Mouse (Mus musculus): ENCODE data around the gene Gcn1l1. TPM values are rescaled to one million over a fixed set of nuclear protein-coding genes. Genes with fewer than 3 reads are reported as not detected.
A peak's percentile ranks its signal among the peaks of the same experiment; 100 is the strongest.
"Not testable (repeated sequence)": the region's sequence is repeated elsewhere in the genome, so short reads cannot be mapped to it uniquely, and the experiment has no call there.

Gene Gcn1l1
- polyA plus RNA-seq (2014; fragmentation: Nextera tagmentation; extraction: Ambion mirVana): 52.9 and 58.8 TPM in 2 replicates

- Histone ChIP-seq H3K9ac (peak within 1 kb of the TSS; percentile 92), H3K36me3 (ENCODE audit: insufficient read depth) (peaks cover 47% of the 10 kb centered on the region), H3K27me3 (ENCODE audit: insufficient read depth, low read length) (no peaks in the 10 kb centered on the region), H3K9me3 (ENCODE audit: low read depth, low read length) (no peaks in the 10 kb centered on the region), H3K27ac (ENCODE audit: low read depth) (peak within 1 kb of the TSS; percentile 80), H3K4me3 (ENCODE audit: low read depth, low read length) (peak within 1 kb of the TSS; percentile 99), H3K4me2 (peak within 1 kb of the TSS; percentile 80), H3K4me1 (ENCODE audit: insufficient read depth) (peaks cover 12% of the 10 kb centered on the region; the same call in 1 of the 2 replicates)
- ATAC-seq (ENCODE audit: insufficient read depth): peak; percentile 86
- peak; percentile 85 for DNase-seq
- WGBS: 2% methylated on average over 51 of the region's 55 CpGs
- no peak; the same call in 1 of the 2 replicates for TF ChIP-seq CTCF (IDR thresholded peaks at IDR 0.05; ENCODE audit: low read depth)
Observed at GRCm38 (mm10) chr5:115564737-115565393, at the start of gene Gcn1l1. TSS of gene Gcn1l1 (plus strand) at chr5:115565254.

- H3K9ac ChIP-seq: no peak overlapping the region
- no peak for TF ChIP-seq CTCF (IDR thresholded peaks at IDR 0.05; ENCODE audit: low read depth)
- H3K36me3 ChIP-seq (ENCODE audit: insufficient read depth): 0 out of 2 replicates have a peak, but pooled peaks cover 15% of the 10 kb centered on the region
- ATAC-seq (ENCODE audit: insufficient read depth) (no peak), DNase-seq (peak; percentile 66)
- 0 out of 2 replicates have a peak overlapping the region, but pooled peaks have one; percentile 6 for H3K4me3 ChIP-seq (ENCODE audit: low read depth, low read length)
- peak overlapping the region; percentile 55 for H3K4me2 ChIP-seq
- WGBS: 73% methylated on average over 32 of the region's 32 CpGs
- no peaks in the 10 kb centered on the region for H3K9me3 ChIP-seq (ENCODE audit: low read depth, low read length)
- H3K27ac ChIP-seq (ENCODE audit: low read depth): peak overlapping the region; percentile 96
- no peaks in the 10 kb centered on the region for H3K27me3 ChIP-seq (ENCODE audit: insufficient read depth, low read length)
- H3K4me1 ChIP-seq (ENCODE audit: insufficient read depth): peaks cover 14% of the 10 kb centered on the region
Observed at GRCm38 (mm10) chr5:115516081-115516907, 48.8 kb upstream of the Gcn1l1 start.

GRCm38 (mm10) chr5:115516908-115517307 is 48.1 kb upstream of the Gcn1l1 start:
- Histone ChIP-seq H3K4me2 (0 out of 2 replicates have a peak overlapping the region, but pooled peaks have one; percentile 55), H3K9ac (no peak overlapping the region), H3K27ac (ENCODE audit: low read depth) (peak overlapping the region; percentile 96; the same call in 1 of the 2 replicates), H3K4me3 (ENCODE audit: low read depth, low read length) (no peak overlapping the region), H3K36me3 (ENCODE audit: insufficient read depth) (0 out of 2 replicates have a peak, but pooled peaks cover 15% of the 10 kb centered on the region), H3K4me1 (ENCODE audit: insufficient read depth) (peaks cover 14% of the 10 kb centered on the region), H3K27me3 (ENCODE audit: insufficient read depth, low read length) (no peaks in the 10 kb centered on the region), H3K9me3 (ENCODE audit: low read depth, low read length) (no peaks in the 10 kb centered on the region)
- DNase-seq (no peak), ATAC-seq (ENCODE audit: insufficient read depth) (no peak)
- no peak for TF ChIP-seq CTCF (IDR thresholded peaks at IDR 0.05; ENCODE audit: low read depth)
- 79% methylated on average over 7 of the region's 7 CpGs for WGBS

GRCm38 (mm10) chr5:115517501-115517900 is 47.6 kb upstream of the Gcn1l1 start:
- Histone ChIP-seq H3K27ac (ENCODE audit: low read depth) (no peak overlapping the region), H3K27me3 (ENCODE audit: insufficient read depth, low read length) (no peaks in the 10 kb centered on the region), H3K4me2 (no peak overlapping the region), H3K9me3 (ENCODE audit: low read depth, low read length) (no peaks in the 10 kb centered on the region), H3K36me3 (ENCODE audit: insufficient read depth) (0 out of 2 replicates have a peak, but pooled peaks cover 15% of the 10 kb centered on the region), H3K4me3 (ENCODE audit: low read depth, low read length) (no peak overlapping the region), H3K4me1 (ENCODE audit: insufficient read depth) (peaks cover 14% of the 10 kb centered on the region), H3K9ac (no peak overlapping the region)
- ATAC-seq (ENCODE audit: insufficient read depth) (no peak), DNase-seq (no peak)
- no peak for TF ChIP-seq CTCF (IDR thresholded peaks at IDR 0.05; ENCODE audit: low read depth)
- WGBS: 88% methylated on average over 9 of the region's 9 CpGs

GRCm38 (mm10) chr5:115518214-115518613 is 46.8 kb upstream of the Gcn1l1 start:
- 94% methylated on average over 6 of the region's 8 CpGs for WGBS
- not testable (repeated sequence) for ATAC-seq (ENCODE audit: insufficient read depth); H3K4me3 ChIP-seq (ENCODE audit: low read depth, low read length); DNase-seq; H3K9me3 ChIP-seq (ENCODE audit: low read depth, low read length); H3K27ac ChIP-seq (ENCODE audit: low read depth); H3K27me3 ChIP-seq (ENCODE audit: insufficient read depth, low read length); H3K4me2 ChIP-seq; H3K9ac ChIP-seq
- H3K36me3 ChIP-seq (ENCODE audit: insufficient read depth): 0 out of 2 replicates have a peak, but pooled peaks cover 14% of the 10 kb centered on the region
- peaks cover 19% of the 10 kb centered on the region for H3K4me1 ChIP-seq (ENCODE audit: insufficient read depth)

GRCm38 (mm10) chr5:115520325-115520869 is 44.7 kb upstream of the Gcn1l1 start:
- no peak for ATAC-seq (ENCODE audit: insufficient read depth)
- TF ChIP-seq CTCF (IDR thresholded peaks at IDR 0.05; ENCODE audit: low read depth): no peak
- H3K9ac ChIP-seq: no peak overlapping the region
- H3K4me1 ChIP-seq (ENCODE audit: insufficient read depth): peaks cover 22% of the 10 kb centered on the region
- no peak for DNase-seq
- no peaks in the 10 kb centered on the region for H3K27me3 ChIP-seq (ENCODE audit: insufficient read depth, low read length)
- peak overlapping the region; percentile 27 for H3K4me2 ChIP-seq
- 0 out of 2 replicates have a peak, but pooled peaks cover 8% of the 10 kb centered on the region for H3K36me3 ChIP-seq (ENCODE audit: insufficient read depth)
- no peaks in the 10 kb centered on the region for H3K9me3 ChIP-seq (ENCODE audit: low read depth, low read length)
- 43% methylated on average over 21 of the region's 21 CpGs for WGBS
- H3K27ac ChIP-seq (ENCODE audit: low read depth): peak overlapping the region; percentile 78
- H3K4me3 ChIP-seq (ENCODE audit: low read depth, low read length): no peak overlapping the region

Data from lung, embryonic 14.5 days (tissue).